Mouse (Mus musculus): ENCODE data around the gene Dock3.

Dock3 gene

DNA sequence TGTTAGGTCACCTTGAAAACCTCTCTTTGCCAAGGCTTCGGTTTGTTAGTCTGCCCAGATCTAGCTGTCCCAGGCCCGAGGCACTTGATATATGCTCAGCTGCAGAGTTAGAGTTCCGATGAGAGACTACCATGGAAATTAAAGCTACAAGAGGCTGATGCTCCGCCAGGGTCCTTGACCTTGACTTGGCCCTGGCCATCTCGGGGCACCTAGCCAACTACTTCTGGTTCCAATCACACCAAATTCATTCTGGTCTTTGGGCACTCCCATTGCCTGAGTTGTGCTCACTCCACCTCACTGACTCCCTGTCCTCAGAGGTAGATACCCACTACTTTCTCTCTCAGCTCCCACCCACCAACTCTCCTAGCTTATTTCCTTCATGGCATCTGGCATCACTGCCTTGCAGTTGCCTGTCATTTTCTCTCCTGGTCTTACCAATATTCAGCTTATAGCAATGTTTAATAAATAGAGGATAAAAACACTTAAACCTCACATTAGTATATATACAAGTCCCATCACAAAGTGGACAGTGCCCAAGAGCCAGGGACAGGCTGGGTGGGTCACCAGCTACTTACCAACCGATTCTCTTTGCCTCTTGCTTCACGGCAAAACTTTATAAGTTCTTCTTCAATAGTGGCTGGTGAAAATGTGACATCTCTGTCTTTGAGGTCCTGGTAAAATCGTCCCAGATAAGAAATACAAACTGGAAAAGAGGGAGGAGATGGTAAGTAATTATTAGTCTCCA lies 341.0 kb downstream of the Dock3 start:
- DNase-seq (ENCODE audit: low read depth, low spot score), result no peak

- DNase-seq (ENCODE audit: low read depth, low spot score), result no peak
Observed at GRCm38 (mm10) chr9:106889321-106889720, 342.4 kb downstream of the Dock3 start.

DNA sequence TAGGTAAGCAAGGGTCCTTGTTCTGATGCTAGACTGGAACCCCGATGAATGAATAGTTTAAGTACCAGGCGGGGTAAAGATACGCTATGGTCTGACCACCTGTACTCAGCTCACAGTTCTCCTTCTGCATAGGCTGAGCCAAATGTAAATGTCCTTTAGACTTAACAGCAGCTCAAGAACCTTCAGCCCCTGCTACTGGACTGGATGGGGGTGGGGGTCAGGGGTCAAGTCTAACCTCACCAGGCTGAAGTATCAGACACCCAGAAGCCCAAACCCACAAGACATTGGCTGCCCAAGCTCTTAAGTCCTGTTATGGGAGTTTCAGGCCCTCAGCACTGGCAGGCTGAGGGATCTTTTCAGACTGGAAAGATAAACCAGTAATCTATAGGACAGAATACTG lies 343.4 kb downstream of the Dock3 start:
- DNase-seq (ENCODE audit: low read depth, low spot score), result no peak

GRCm38 (mm10) chr9:106886828-106887702 lies 344.6 kb downstream of the Dock3 start, which contains the start of gene Rbm15b:
Gene Rbm15b (minus strand): TSS chr9:106887428.
- peak; percentile 100 for DNase-seq (ENCODE audit: low read depth, low spot score)

GRCm38 (mm10) chr9:106885901-106886731 lies 345.6 kb downstream of the Dock3 start:
- DNase-seq (ENCODE audit: low read depth, low spot score), result peak; percentile 76

DNA sequence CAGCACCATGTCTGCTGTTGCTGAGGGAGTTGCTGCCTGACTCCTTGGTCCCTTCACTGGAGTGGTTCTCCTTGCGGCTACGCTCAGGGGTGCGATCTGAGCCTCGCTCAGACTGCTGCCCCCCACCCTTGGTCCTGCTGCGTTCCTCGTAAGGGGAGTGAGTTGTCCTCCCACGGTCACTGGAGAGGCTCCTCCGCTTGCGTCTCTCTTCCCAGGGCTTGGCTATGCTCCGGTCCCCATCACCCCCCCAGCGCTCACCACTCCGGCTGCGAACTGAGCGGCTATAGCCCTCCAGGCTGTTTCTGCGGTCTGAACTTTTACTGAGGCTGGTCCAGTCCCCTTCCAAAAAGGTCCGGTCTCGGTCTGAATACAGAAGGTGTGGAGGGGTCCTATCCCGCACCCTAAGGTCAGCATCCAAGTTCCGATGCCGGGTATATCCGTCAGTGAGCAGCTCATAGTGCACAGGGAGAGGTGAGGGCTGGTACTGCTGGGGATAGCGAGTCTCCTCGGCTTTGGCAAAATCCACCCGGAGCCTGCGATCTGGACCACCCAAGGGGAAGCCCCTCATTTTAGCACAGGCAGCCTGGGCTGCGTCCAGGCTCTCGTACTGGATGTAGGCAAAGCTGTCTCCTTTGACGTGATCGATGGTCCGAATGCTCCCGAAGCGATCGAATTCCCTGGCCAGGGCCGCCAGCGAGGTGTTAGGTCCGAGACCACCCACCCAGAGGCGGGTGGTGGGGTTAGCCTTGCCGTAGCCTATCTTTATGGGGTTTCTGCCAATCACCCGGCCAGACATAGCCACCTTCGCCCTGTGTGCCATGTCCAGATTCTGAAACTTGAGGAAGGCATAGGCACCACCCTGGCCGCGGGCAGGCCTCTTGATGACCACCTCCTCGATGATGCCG lies 346.5 kb downstream of the Dock3 start:
- no peak for DNase-seq (ENCODE audit: low read depth, low spot score)

DNA sequence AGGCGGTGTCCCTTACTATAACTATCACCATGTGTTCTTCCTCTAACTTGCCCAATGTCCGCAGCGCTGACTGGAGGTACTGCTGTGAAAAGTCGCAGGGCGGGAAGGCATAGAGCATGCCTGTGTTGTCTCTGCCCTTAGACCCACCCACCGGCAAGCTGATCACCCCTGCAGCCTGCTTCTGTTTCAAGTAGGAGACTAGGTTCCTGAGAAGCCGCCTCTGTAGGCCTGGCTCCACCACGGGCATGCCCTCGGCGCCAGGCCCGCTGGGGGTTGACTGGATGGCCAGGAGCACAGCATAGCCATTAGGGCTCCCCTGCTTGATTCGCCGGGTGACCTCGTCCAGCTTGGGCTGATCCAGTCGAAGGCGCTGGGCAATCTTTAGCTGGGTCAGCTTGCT lies 347.4 kb downstream of the Dock3 start:
- DNase-seq (ENCODE audit: low read depth, low spot score), result peak; percentile 32

- DNase-seq (ENCODE audit: low read depth, low spot score), result no peak
Observed at GRCm38 (mm10) chr9:106883085-106883484, 348.6 kb downstream of the Dock3 start.

GRCm38 (mm10) chr9:106882176-106882575 lies 349.5 kb downstream of the Dock3 start:
- no peak for DNase-seq (ENCODE audit: low read depth, low spot score)

DNA sequence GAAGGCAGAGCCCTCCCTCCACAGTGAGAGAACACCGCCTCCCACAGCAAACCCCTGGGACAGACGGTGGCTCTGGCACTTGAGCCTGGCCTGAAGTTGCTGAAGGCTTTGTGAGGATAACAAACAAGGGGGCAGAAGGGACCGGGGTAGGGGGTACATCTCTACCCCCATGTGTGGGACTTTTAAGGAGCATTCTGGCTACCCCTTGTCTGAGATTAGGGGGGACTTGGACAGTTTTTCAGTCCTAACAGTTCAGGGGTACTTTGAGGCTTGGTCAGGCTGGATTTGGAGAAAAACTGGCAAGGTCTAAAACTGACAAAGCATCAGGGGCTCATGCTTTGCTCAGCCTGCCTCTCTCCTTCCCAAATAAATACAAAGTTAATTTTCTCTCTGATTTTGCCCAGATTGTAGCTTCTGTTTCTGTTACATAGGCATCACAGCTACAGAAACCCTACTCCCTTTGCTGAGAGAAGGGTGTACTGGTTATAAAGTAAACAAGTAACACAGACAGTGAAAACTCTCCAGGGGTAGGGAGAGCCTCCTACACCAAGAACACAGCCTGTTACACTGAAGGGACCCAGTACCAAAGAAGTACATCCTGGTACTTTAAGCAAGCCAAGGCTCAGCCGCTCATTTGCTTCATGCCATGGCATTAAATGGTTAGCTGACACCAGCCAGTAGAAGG lies 350.5 kb downstream of the Dock3 start:
- no peak for DNase-seq (ENCODE audit: low read depth, low spot score)

DNA sequence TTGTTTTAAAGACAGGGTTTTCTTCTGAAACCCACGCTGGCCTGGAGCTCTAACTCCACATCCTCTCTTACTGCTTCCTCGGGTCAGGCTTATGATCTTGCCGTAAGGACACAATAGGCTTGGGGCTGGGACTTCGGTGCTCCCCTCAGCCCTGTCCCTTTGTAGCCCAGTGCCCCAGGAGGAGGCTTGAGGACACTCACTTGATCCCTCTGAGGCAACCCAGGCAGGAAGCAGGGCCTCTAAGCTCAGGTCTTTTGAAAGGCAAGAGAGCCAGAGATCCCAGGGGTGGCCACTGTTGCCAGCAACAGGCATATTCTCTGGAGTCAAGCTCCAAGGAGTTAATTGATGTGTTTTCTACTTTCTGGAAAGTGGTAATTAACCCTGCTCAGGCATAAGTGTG lies 352.2 kb downstream of the Dock3 start:
- no peak for DNase-seq (ENCODE audit: low read depth, low spot score)

- no peak for DNase-seq (ENCODE audit: low read depth, low spot score)
Observed at GRCm38 (mm10) chr9:106876666-106877065, 355.0 kb downstream of the Dock3 start.

DNA sequence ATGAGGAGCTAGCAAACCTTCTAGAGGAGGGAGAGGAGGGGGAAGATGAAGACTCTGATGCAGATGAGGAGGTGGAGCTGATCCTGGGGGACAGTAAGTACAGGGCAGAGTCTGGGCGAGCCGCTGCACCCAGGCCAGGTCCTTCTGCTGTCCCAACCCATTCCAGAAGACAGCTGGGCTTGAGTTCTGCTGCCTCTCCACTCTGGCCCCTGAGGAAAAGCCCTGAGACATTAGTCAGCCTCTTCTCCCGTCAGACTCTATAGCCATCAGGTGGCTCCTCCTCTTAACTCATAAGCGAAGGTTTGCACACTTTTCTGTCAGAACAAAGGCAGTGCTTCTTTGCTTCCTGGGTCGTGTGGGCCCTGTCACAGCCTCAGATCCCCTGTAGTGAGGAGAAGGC lies 357.5 kb downstream of the Dock3 start:
- no peak for DNase-seq (ENCODE audit: low read depth, low spot score)

GRCm38 (mm10) chr9:106858036-106858435 lies 373.7 kb downstream of the Dock3 start:
- DNase-seq (ENCODE audit: low read depth, low spot score), result no peak

GRCm38 (mm10) chr9:106856664-106857063 lies 375.0 kb downstream of the Dock3 start:
- no peak for DNase-seq (ENCODE audit: low read depth, low spot score)
